Mouse (Mus musculus) cerebral cortex, adult 2 months (tissue): ENCODE data around the gene Acot1.

Experiments used
- WGBS: fragments of 180-500 bp; shearing (Covaris S2); methylation state at CpG from one replicate; pipeline ENCODE4 v1.1.7; 2018; 5-methylcytosine and 5-hydroxymethylcytosine counted together

Acot1 gene

DNA sequence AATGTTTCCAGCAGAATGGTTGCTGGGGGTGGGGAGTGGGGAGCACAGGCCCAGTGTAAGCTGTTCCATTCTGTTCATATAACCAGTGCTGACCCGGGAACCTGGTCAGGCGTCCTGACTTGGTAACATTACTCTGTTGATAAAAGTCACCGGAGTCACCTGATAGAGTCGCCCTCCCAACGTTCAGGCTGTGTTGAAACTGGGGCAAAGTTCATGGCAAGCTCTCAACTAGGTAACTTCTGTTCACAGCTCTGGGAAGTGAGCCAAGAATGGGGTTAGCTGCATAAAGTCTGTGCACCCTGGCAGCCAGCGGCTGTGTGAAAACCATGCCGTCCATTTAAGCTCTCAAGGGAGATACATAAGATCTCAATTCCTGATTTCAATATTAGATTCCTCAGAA lies 11.2 kb downstream of the Acot1 start:
- WGBS = 41% methylated on average over 7 of the region's 7 CpGs

DNA sequence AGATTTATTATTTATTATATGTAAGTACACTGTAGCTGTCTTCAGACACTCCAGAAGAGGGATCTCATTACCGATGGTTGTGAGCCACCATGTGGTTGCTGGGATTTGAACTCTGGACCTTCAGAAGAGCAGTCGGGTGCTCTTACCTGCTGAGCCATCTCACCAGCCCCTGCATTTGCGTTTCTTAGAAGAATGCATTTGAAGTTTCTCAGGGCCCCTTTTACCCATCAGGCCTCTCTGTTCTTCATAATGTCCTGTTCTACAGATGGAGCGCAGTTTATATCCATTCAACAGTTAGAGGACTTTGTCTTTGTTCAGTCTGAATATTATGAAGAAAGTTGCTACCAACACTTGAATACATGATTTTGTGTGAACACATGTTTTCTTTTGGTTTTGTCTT lies 13.0 kb downstream of the Acot1 start:
- 94% methylated on average over 4 of the region's 4 CpGs for WGBS

- 87% methylated on average over 9 of the region's 9 CpGs for WGBS
These were observed 13.9 kb downstream of the Acot1 start for GRCm38 (mm10) chr12:84023052-84023745.

GRCm38 (mm10) chr12:84025888-84026287 lies 16.6 kb downstream of the Acot1 start:
- WGBS = 93% methylated on average over 7 of the region's 7 CpGs

- WGBS = 53% methylated on average over 3 of the region's 3 CpGs
These were observed 19.0 kb downstream of the Acot1 start for GRCm38 (mm10) chr12:84028328-84028727.

- WGBS = 98% methylated on average over 1 of the region's 1 CpGs
These were observed 19.8 kb downstream of the Acot1 start for GRCm38 (mm10) chr12:84029043-84029442.

GRCm38 (mm10) chr12:84030659-84031332 lies 21.5 kb downstream of the Acot1 start:
- 50% methylated on average over 4 of the region's 4 CpGs for WGBS

GRCm38 (mm10) chr12:84032854-84033253 lies 23.6 kb downstream of the Acot1 start:
- 97% methylated on average over 4 of the region's 4 CpGs for WGBS

- WGBS = 91% methylated on average over 2 of the region's 2 CpGs
These were observed 24.0 kb downstream of the Acot1 start for GRCm38 (mm10) chr12:84033302-84033701.

- 78% methylated on average over 4 of the region's 4 CpGs for WGBS
These were observed 24.8 kb downstream of the Acot1 start for GRCm38 (mm10) chr12:84034108-84034507.

DNA sequence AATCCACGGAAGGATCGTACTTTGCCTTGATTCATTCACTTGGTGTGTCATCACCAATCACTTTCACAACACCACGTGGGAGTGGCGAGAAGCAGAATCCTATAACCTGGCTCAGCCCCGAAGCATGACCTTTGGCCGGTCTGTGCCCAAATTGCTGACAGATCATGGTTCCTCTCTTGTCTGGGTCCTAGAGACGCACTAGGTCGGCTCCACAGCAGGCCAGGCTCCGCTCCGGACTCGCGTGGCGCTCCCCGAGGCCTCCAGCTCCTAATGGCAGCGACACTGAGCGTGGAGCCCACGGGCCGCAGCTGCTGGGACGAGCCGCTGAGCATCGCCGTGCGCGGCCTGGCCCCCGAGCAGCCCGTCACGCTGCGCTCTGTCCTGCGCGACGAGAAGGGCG lies 29.0 kb downstream of the Acot1 start, which contains the start of gene Acot4:
Gene Acot4 (plus strand): TSS at position 139 of the 400 bp plus-strand sequence.
- WGBS = 6% methylated on average over 32 of the region's 32 CpGs

- 6% methylated on average over 39 of the region's 39 CpGs for WGBS
These were observed 29.4 kb downstream of the Acot1 start, which contains the start of gene Gm49366 for GRCm38 (mm10) chr12:84038691-84039111. Gene Gm49366 (plus strand): TSS chr12:84038935.

DNA sequence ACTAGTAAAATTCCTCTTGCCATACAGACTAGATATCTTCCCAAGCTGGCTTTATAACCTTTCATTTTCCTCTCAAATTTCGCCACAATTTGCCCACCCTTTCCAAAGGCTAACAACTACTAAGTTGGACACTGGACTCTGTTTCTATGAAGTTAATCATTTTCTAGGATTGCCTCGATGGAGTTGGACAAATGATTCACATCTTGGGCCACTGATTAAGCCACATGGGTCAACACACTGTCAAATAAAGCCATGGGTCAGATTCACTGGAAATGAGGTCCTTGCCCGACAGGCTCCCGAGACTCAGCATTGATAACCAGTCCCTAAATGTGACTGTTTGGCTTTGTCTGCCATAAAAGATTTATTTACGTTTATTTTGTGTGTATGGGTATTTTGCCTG lies 33.0 kb downstream of the Acot1 start:
- 94% methylated on average over 5 of the region's 5 CpGs for WGBS

DNA sequence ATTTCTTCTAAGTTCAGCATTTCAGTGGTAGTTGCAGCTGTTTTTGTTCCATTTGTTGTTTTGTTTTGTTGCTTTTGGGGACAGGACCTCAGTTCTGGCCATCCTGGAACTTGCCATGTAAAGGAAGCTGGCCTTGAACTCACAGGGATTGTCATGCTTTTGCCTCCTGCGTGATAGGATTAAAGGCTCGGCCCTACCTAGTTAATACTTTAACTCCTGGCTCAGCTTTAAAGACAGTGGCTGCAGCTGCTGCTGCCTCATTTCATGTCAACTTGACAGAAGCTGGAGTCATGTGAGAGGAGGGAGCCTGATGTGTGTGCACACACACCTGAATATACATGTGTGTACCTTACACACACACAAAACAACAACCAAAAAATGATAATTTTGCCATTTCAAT lies 34.8 kb downstream of the Acot1 start:
- 76% methylated on average over 2 of the region's 2 CpGs for WGBS

DNA sequence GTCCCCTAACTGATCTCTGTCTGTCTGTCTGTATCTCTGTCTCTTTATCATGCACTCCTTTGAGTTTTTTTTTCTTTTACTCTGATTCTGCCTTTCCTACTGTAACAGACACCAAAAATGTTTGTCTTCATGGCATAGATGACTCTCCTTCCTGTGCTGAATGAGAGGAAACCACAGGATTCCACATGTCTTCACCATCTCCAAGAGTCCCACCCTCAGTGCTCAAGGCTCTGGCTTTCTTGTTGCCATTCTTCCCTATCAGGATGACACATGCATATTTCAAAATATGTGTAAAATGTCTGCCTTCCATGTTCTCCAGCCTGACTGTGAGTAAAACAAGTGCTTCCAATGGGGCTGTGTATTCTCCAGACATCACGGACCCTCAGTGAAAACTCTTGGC lies 37.6 kb downstream of the Acot1 start:
- WGBS = 95% methylated on average over 1 of the region's 1 CpGs

- 90% methylated on average over 5 of the region's 5 CpGs for WGBS
These were observed 41.5 kb downstream of the Acot1 start for GRCm38 (mm10) chr12:84050744-84051143.

DNA sequence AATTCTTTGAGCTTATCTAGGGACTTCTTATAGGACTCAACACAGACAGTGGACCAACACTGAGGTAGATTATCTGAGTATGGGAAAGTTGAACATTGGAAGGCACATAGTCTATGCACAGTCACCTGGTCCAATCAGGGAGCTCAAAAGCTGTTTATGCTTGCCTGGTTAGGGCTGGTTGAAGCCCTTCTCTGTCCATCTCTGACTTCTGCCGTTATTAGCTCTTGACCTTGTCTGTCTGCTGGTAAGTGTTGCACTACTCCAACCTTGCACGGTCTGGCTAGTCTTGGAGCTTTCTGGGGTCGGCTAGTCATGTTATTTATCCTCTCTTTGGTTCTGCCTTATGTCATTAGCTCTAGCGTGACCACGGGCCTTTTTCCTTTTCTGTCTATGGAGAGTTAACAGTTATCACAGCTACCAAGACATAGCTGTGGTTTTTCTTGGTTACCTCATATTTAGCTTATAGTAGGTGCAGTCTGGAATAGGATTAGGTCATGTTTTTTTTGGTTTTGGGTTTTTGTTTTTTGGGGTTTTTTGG lies 42.7 kb downstream of the Acot1 start, which contains the start of gene Acot3:
Gene Acot3 (plus strand): TSS at position 208 of the 538 bp plus-strand sequence.
- 94% methylated on average over 5 of the region's 5 CpGs for WGBS

GRCm38 (mm10) chr12:84052609-84053008 lies 43.3 kb downstream of the Acot1 start:
- 85% methylated on average over 7 of the region's 7 CpGs for WGBS

DNA sequence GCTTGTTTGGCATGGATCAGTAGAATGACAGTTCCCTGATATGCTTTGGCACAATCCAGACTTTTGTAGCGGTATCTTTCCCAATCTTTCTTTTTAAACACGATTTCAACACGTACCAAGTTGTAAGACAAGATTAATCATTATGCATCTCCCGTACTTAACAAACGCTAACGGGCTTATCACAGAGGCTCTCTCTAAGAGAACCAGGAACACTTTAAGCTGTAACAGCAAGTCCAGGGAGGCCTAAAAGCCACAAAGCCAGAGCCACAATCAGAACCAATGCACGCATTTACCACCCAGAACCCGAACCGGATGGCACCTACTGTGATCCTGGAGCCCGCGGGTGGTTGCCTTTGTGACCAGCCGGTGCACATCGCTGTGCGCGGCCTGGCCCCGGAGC lies 43.9 kb downstream of the Acot1 start:
- WGBS = 10% methylated on average over 16 of the region's 16 CpGs

- 4% methylated on average over 41 of the region's 46 CpGs for WGBS
These were observed 44.5 kb downstream of the Acot1 start for GRCm38 (mm10) chr12:84053679-84054391.

DNA sequence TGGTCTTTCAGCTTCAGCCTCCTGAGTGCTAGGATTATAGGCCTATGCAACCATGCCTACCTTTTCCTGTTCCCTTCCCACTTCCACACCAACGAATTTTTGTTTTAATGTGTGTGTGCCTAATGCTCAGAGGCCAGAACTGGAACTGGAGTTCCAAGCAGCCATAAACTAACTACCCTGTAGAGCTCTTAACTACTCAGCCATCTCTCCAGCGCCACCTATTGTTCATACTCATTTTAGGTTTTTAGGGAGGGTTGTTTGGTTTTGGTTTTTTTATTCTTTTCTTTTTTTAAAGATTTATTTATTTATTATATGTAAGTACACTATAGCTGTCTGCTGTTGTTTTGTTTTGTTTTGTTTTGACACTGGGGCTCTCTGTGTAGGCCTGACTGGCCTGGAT lies 51.7 kb downstream of the Acot1 start:
- WGBS = 42% methylated on average over 2 of the region's 2 CpGs

DNA sequence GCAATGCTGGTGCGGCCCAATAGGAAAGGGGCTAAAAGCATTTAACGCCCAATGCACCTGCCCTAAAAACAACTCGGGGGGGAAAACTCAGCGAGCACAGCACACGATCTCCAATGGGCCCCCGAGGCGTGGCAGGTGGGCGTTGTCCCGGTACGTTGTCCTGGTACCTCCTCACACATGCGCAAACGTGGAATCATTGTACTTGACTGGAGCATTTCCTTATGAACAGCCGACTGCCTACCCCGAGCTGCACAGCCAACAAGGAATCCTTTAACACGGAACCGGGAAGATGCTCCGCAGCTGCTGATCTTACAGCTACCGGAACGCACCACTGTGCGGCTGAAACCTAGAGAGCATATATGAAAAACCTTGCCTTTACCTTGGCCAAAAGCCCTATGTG lies 53.0 kb downstream of the Acot1 start:
- 93% methylated on average over 20 of the region's 20 CpGs for WGBS
